Mouse (Mus musculus) intestine, postnatal 0 days (tissue): ENCODE data around the gene Rcc1. TPM values are rescaled to one million over a fixed set of nuclear protein-coding genes. Genes with fewer than 3 reads are reported as not detected.
A peak's percentile ranks its signal among the peaks of the same experiment; 100 is the strongest.

Experiments used
- ATAC-seq: fragments of 200-750 bp; cut with Nextera tagmentation; 2 replicates; pipeline ENCODE4 v1.8.0; 2017; ENCODE audit warnings: mild to moderate bottlenecking, moderate TSS enrichment, moderate library complexity
- H3K27ac ChIP-seq: fragments of 300-500 bp; sonication (generic); 2 replicates; pipeline ENCODE4 v1.5.1; 2014; ENCODE audit warnings: mild to moderate bottlenecking, low read depth, low read length, moderate library complexity
- H3K27me3 ChIP-seq: fragments of 300-500 bp; sonication (generic); replicated peaks from 2 replicates; pipeline ENCODE4 v1.6.1; 2014; ENCODE audit warnings: low read length, mixed read lengths; ENCODE audit not compliant: control insufficient read depth, insufficient read depth
- H3K36me3 ChIP-seq: fragments of 300-500 bp; sonication (generic); 2 replicates; pipeline ENCODE4 v1.6.1; 2014; ENCODE audit warnings: mild to moderate bottlenecking, moderate library complexity; ENCODE audit not compliant: control insufficient read depth, insufficient read depth
- H3K4me1 ChIP-seq: fragments of 300-500 bp; sonication (generic); replicated peaks from 2 replicates; pipeline ENCODE4 v1.6.1; 2014; ENCODE audit warnings: antibody characterized with exemption, low read length, mixed read lengths; ENCODE audit not compliant: control insufficient read depth, insufficient read depth
- H3K4me2 ChIP-seq: fragments of 300-500 bp; sonication (generic); replicated peaks from 2 replicates; pipeline ENCODE4 v1.6.1; 2014; ENCODE audit warnings: low read depth, mild to moderate bottlenecking, moderate library complexity
- H3K4me3 ChIP-seq: fragments of 300-500 bp; sonication (generic); 2 replicates; pipeline ENCODE4 v1.5.1; 2014; ENCODE audit warnings: low read depth, low read length
- H3K9ac ChIP-seq: fragments of 300-500 bp; sonication (generic); 2 replicates; pipeline ENCODE4 v1.6.1; 2014; ENCODE audit warnings: mild to moderate bottlenecking, low read depth, low read length
- H3K9me3 ChIP-seq: fragments of 300-500 bp; sonication (generic); 2 replicates; pipeline ENCODE4 v1.6.1; 2016; ENCODE audit warnings: mixed run types; ENCODE audit not compliant: control insufficient read depth
- CTCF ChIP-seq: sonication (generic); IDR thresholded peaks from 2 replicates; pipeline ENCODE4 v1.5.1; 2016; ENCODE audit warnings: low read depth, mild to moderate bottlenecking, control low read depth, antibody characterized with exemption, moderate library complexity
- WGBS: fragments of 180-500 bp; shearing (Covaris S2); extraction: QIAGEN DNeasy Blood & Tissue Kit; methylation state at CpG from one replicate; pipeline ENCODE4 v1.1.7; 2014; 5-methylcytosine and 5-hydroxymethylcytosine counted together
- polyA plus RNA-seq: library from polyadenylated mRNA; unstranded; fragments of >200 nt; fragmentation: Nextera tagmentation; extraction: Ambion mirVana; gene quantifications from 2 replicates; pipeline ENCODE4 v1.2.1, GENCODE M21; 2015

Gene Rcc1
- polyA plus RNA-seq, 1 experiment from 2014 or later: 48.7 TPM

DNA sequence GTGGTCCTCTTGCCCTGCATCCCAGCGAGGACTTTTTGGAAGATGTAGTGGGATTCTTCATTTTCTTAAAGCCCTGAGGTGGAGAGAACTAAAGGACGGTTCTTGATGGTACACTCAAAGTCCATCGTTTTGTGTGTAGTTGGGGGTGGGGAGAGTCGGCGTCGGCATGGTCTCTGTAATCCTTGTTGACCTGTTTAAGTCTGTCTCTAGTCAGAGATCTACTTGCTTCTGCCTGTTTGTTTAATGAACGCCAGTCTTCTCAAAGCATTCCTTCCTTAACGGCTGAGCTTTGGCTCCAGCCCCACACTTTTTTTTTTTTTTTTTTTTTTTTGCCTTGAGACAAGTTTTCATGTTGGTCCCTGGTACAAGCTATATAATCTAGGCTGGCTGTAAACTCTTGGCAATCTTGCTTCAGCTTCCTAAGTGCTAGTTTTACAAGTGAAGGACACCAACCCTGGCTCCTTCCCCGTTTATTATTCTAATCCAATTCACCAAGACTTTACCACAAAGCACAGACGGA is 23.5 kb downstream of the Rcc1 start:
- Histone ChIP-seq H3K9me3 (no peaks in the 10 kb centered on the region), H3K4me2 (peak overlapping the region; percentile 67), H3K4me1 (no peaks in the 10 kb centered on the region; the same call in 1 of the 2 replicates), H3K9ac (peak overlapping the region; percentile 82), H3K27ac (peak overlapping the region; percentile 89), H3K4me3 (peak overlapping the region; percentile 68), H3K36me3 (peaks cover 47% of the 10 kb centered on the region), H3K27me3 (no peaks in the 10 kb centered on the region)
- ATAC-seq: peak; percentile 20
- no peak for TF ChIP-seq CTCF
- WGBS: 8% methylated on average over 10 of the region's 10 CpGs

DNA sequence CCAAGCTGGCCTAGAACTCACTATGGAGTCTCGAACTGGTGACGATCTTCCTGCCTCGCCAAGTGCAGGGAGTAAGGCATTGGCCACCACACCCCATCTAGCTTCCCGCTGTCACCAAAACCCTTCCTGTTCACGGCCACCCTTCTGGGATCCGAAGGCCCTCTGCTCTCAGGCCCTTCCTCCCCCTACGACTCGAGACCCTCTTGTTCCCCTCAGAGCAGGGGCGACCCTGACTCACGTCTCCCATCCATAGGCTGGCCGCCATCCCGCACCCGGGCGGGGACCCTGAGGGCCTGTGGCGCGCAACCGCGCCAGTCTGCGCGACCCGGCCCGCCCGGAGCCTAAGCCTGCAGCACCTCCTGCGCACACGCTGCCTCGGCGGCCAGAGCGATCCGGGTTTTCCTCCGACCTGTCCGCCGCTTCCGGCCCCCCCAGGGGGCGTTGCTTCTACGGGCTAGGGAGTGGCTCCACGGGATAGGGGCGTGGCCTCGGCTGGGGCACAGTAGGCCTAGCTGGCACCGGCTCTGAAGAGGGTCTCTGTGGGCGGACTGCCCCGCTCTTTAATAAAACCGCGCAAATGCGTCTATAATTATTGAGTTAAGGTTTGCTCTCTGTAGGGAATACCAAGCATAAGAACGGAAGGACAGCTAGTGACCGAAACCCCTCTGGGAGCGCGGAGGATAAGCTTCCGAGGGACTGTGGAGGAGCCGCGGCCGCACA is 24.1 kb downstream of the Rcc1 start, which contains the start of gene Trnau1ap:
Trnau1ap (minus strand) TSS at position 424 of the 720 bp plus-strand sequence.
- peak within 1 kb of the TSS; percentile 89 for H3K27ac ChIP-seq
- peak within 1 kb of the TSS; percentile 82 for H3K9ac ChIP-seq
- H3K4me3 ChIP-seq: peak within 1 kb of the TSS; percentile 68
- peak; percentile 93 for ATAC-seq
- peaks cover 47% of the 10 kb centered on the region for H3K36me3 ChIP-seq
- no peaks in the 10 kb centered on the region for H3K27me3 ChIP-seq
- 1% methylated on average over 52 of the region's 52 CpGs for WGBS
- H3K4me2 ChIP-seq: peak within 1 kb of the TSS; percentile 67
- no peaks in the 10 kb centered on the region for H3K9me3 ChIP-seq
- peak; percentile 53; the same call in 1 of the 2 replicates for TF ChIP-seq CTCF
- no peaks in the 10 kb centered on the region; the same call in 1 of the 2 replicates for H3K4me1 ChIP-seq

DNA sequence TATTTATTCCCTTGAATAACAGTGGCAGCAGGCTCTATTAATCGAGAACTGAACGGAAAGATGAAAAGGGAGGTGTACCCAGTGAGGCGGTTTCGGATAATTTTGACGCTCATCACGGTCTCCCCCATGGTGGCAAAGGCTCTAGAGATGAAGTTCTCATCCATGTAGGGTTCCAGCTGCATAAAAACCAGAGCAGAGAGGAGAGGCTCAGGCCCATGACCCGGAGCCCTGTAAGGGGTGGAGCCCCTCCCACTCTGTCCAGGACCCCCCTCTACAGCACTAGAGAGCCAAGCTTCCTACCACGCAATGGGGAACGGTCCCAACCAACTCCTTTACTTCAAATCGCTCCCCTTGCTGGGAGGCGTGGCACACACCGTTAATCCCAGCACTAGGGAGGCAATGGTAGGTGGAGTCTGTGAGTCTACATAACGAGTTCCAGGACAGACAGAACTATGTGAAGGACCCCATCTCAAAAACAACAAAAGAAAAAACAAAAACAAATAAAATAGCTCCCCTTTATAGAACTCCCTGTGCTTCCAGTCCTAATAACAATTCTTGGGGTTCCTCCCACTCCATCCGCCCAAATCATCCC is 24.9 kb downstream of the Rcc1 start:
- no peak for ATAC-seq
- WGBS: 53% methylated on average over 14 of the region's 14 CpGs
- Histone ChIP-seq H3K4me2 (peak overlapping the region; percentile 67), H3K4me1 (no peaks in the 10 kb centered on the region; the same call in 1 of the 2 replicates), H3K9me3 (no peaks in the 10 kb centered on the region), H3K27ac (peak overlapping the region; percentile 89), H3K4me3 (peak overlapping the region; percentile 68), H3K27me3 (no peaks in the 10 kb centered on the region), H3K36me3 (peaks cover 46% of the 10 kb centered on the region), H3K9ac (peak overlapping the region; percentile 82)
- no peak for TF ChIP-seq CTCF

DNA sequence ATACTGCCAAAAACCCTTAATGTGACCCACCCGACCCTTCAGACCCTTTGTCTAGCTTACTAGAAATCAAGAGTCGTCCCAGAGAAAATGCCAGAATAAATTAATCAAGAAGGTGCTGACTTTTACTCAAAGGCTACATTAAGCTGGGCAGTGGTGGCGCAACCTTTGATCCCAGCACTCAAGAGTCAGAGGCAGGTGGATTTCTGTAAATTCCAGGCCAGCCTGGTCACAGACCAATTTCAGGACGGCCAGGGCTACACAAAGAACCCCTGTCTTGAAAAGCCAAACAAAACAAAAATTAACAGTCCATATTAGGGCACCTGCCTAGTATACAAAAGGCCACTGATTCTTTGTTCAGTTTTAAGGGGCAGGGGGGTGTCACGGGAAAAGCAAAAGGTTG is 26.9 kb downstream of the Rcc1 start:
- Histone ChIP-seq H3K9me3 (no peaks in the 10 kb centered on the region), H3K4me1 (no peaks in the 10 kb centered on the region; the same call in 1 of the 2 replicates), H3K4me3 (no peak overlapping the region), H3K36me3 (peaks cover 45% of the 10 kb centered on the region), H3K9ac (no peak overlapping the region), H3K27ac (no peak overlapping the region), H3K4me2 (no peak overlapping the region), H3K27me3 (no peaks in the 10 kb centered on the region)
- TF ChIP-seq CTCF: no peak
- 74% methylated on average over 5 of the region's 5 CpGs for WGBS
- no peak for ATAC-seq

DNA sequence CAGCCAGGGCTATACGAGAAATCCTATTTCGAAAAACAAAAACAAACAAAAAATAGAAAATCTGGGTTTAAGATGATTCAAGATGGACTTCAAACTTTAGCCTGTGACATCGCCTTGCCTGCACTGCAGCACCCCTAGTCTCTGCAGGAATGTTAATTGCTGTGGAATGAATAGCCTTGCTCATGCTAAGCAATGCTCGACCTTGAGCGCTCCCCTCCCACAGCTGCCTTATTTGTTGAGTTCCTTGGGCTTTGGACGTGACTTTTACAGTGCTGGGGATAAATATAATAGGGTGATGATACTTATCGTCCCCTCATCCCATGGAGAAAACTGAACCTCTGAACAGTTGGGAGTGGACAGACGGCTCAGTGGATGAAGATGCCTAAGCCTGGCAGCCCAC is 37.7 kb downstream of the Rcc1 start:
- H3K4me2 ChIP-seq: no peak overlapping the region
- H3K27ac ChIP-seq: 0 out of 2 replicates have a peak overlapping the region, but pooled peaks have one; percentile 7
- TF ChIP-seq CTCF: no peak
- H3K9ac ChIP-seq: no peak overlapping the region
- H3K36me3 ChIP-seq: peaks cover 78% of the 10 kb centered on the region
- WGBS: 59% methylated on average over 8 of the region's 8 CpGs
- peak; percentile 70; the same call in 1 of the 2 replicates for ATAC-seq
- no peaks in the 10 kb centered on the region for H3K27me3 ChIP-seq
- H3K4me1 ChIP-seq: no peaks in the 10 kb centered on the region
- no peak overlapping the region for H3K4me3 ChIP-seq
- no peaks in the 10 kb centered on the region for H3K9me3 ChIP-seq

DNA sequence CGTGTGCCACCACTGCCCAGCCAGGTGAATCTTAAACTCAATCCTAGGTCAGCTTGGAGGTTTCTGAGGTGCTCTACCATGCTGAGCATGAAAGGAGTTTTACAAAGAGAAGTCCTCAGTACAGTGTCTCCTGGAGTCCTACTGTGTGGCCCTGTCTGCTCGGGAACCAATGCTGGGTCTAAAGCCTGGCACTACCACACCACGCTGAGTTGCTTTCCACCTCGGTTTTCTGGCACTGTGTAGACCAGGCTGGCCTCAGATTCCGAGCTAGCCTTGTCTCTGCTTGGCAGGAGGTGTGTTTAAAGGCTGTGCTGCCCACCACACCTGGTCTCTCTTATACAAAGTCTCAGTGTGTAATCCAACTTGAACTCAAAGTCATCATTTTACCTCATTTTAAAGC is 40.8 kb downstream of the Rcc1 start:
- H3K9me3 ChIP-seq: no peaks in the 10 kb centered on the region
- no peak overlapping the region for H3K9ac ChIP-seq
- WGBS: 90% methylated on average over 5 of the region's 5 CpGs
- no peaks in the 10 kb centered on the region for H3K4me1 ChIP-seq
- TF ChIP-seq CTCF: no peak
- no peak overlapping the region for H3K4me2 ChIP-seq
- H3K36me3 ChIP-seq: peaks cover 56% of the 10 kb centered on the region
- H3K4me3 ChIP-seq: no peak overlapping the region
- H3K27ac ChIP-seq: no peak overlapping the region
- H3K27me3 ChIP-seq: no peaks in the 10 kb centered on the region
- no peak for ATAC-seq
